Mouse (Mus musculus): ENCODE data around the gene Emg1. TPM values are rescaled to one million over a fixed set of nuclear protein-coding genes. Genes with fewer than 3 reads are reported as not detected.
"Not testable (repeated sequence)": the region's sequence is repeated elsewhere in the genome, so short reads cannot be mapped to it uniquely, and the experiment has no call there.

Emg1 gene
- polyA plus RNA-seq, 1 experiment = 118 TPM

GRCm38 (mm10) chr6:124685606-124686386 lies 26.2 kb downstream of the Emg1 start:
- Histone ChIP-seq H3K36me3 (ENCODE audit: control insufficient read depth, insufficient read depth, low read length, poor library complexity, severe bottlenecking) (no peaks in the 10 kb centered on the region), H3K4me3 (ENCODE audit: low read depth, low read length) (no peak overlapping the region), H3K27me3 (ENCODE audit: control insufficient read depth, insufficient read depth, low read length, poor library complexity, severe bottlenecking) (no peaks in the 10 kb centered on the region), H3K9ac (ENCODE audit: low read depth, poor library complexity, severe bottlenecking) (no peak overlapping the region), H3K27ac (ENCODE audit: insufficient read depth, low read length) (no peak overlapping the region), H3K4me1 (ENCODE audit: control insufficient read depth, insufficient read depth, low read length) (peaks cover 1% of the 10 kb centered on the region), H3K9me3 (replicated peaks; ENCODE audit: control insufficient read depth, insufficient read depth, low read length, poor library complexity, severe bottlenecking) (no peaks in the 10 kb centered on the region)
- TF ChIP-seq CTCF (IDR thresholded peaks at IDR 0.05; ENCODE audit: low read depth, low read length) (no peak), POLR2A (IDR thresholded peaks at IDR 0.05; ENCODE audit: insufficient read depth, low read length) (no peak), EP300 (IDR thresholded peaks at IDR 0.05; ENCODE audit: insufficient read depth, low read depth, low read length) (no peak)

DNA sequence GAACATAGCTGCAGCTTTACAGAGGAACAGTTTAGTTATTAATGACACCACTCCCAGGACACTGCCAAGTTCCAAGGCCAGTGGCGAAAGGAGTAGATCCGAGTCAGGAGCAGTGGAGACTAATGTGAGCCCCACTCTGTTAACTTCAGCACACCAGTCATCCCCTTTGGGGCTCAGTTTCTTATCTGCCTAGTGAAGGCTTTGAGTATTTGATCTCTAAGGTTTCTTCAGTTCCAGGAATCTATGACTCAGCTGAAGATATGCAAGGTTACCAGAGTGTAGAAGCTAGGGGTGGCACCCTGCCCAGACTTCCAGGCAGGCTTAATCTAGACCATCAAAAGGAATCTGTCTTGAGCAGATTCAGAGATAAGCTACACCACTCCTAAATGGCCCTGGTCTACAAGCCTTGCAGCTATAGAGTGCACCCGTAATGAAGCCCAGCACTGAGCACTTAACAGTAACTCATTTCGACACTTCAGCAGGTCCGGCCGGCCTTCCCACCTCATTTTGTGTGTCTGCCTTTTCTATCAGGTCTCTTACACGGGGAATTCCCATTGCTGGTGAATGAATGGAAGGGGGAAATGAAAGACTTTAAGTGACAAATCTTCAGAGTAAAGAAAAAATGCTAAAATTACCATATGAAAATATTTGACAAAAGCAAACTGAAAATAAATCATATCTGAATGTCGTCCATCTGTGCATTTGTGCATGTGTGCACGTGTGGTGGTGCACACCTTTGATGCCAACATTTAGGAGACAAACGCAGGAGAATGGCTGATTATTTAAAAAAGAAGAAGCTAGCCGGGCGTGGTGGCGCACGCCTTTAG lies 28.2 kb downstream of the Emg1 start:
- H3K4me1 ChIP-seq (ENCODE audit: control insufficient read depth, insufficient read depth, low read length) = peaks cover 1% of the 10 kb centered on the region
- H3K36me3 ChIP-seq (ENCODE audit: control insufficient read depth, insufficient read depth, low read length, poor library complexity, severe bottlenecking) = no peaks in the 10 kb centered on the region
- H3K27ac ChIP-seq (ENCODE audit: insufficient read depth, low read length) = no peak overlapping the region
- H3K9me3 ChIP-seq (replicated peaks; ENCODE audit: control insufficient read depth, insufficient read depth, low read length, poor library complexity, severe bottlenecking) = no peaks in the 10 kb centered on the region
- H3K4me3 ChIP-seq (ENCODE audit: low read depth, low read length) = no peak overlapping the region
- TF ChIP-seq EP300 (IDR thresholded peaks at IDR 0.05; ENCODE audit: insufficient read depth, low read depth, low read length) = no peak
- no peak for TF ChIP-seq CTCF (IDR thresholded peaks at IDR 0.05; ENCODE audit: low read depth, low read length)
- TF ChIP-seq POLR2A (IDR thresholded peaks at IDR 0.05; ENCODE audit: insufficient read depth, low read length) = no peak
- no peak overlapping the region for H3K9ac ChIP-seq (ENCODE audit: low read depth, poor library complexity, severe bottlenecking)
- H3K27me3 ChIP-seq (ENCODE audit: control insufficient read depth, insufficient read depth, low read length, poor library complexity, severe bottlenecking) = no peaks in the 10 kb centered on the region

GRCm38 (mm10) chr6:124682291-124682690 lies 29.7 kb downstream of the Emg1 start:
- H3K4me3 ChIP-seq (ENCODE audit: low read depth, low read length); H3K9ac ChIP-seq (ENCODE audit: low read depth, poor library complexity, severe bottlenecking); H3K27me3 ChIP-seq (ENCODE audit: control insufficient read depth, insufficient read depth, low read length, poor library complexity, severe bottlenecking); H3K9me3 ChIP-seq (replicated peaks; ENCODE audit: control insufficient read depth, insufficient read depth, low read length, poor library complexity, severe bottlenecking); H3K36me3 ChIP-seq (ENCODE audit: control insufficient read depth, insufficient read depth, low read length, poor library complexity, severe bottlenecking); H3K27ac ChIP-seq (ENCODE audit: insufficient read depth, low read length); H3K4me1 ChIP-seq (ENCODE audit: control insufficient read depth, insufficient read depth, low read length): not testable (repeated sequence)

GRCm38 (mm10) chr6:124679486-124679885 lies 32.5 kb downstream of the Emg1 start:
- no peak overlapping the region for H3K27ac ChIP-seq (ENCODE audit: insufficient read depth, low read length)
- no peaks in the 10 kb centered on the region; the same call in 1 of the 2 replicates for H3K36me3 ChIP-seq (ENCODE audit: control insufficient read depth, insufficient read depth, low read length, poor library complexity, severe bottlenecking)
- H3K9me3 ChIP-seq (replicated peaks; ENCODE audit: control insufficient read depth, insufficient read depth, low read length, poor library complexity, severe bottlenecking) = no peaks in the 10 kb centered on the region
- H3K4me1 ChIP-seq (ENCODE audit: control insufficient read depth, insufficient read depth, low read length) = peaks cover 6% of the 10 kb centered on the region
- H3K4me3 ChIP-seq (ENCODE audit: low read depth, low read length) = no peak overlapping the region
- no peak for TF ChIP-seq POLR2A (IDR thresholded peaks at IDR 0.05; ENCODE audit: insufficient read depth, low read length)
- no peak for TF ChIP-seq CTCF (IDR thresholded peaks at IDR 0.05; ENCODE audit: low read depth, low read length)
- TF ChIP-seq EP300 (IDR thresholded peaks at IDR 0.05; ENCODE audit: insufficient read depth, low read depth, low read length) = no peak
- H3K27me3 ChIP-seq (ENCODE audit: control insufficient read depth, insufficient read depth, low read length, poor library complexity, severe bottlenecking) = no peaks in the 10 kb centered on the region
- no peak overlapping the region for H3K9ac ChIP-seq (ENCODE audit: low read depth, poor library complexity, severe bottlenecking)

GRCm38 (mm10) chr6:124678769-124679168 lies 33.2 kb downstream of the Emg1 start:
- H3K9me3 ChIP-seq (replicated peaks; ENCODE audit: control insufficient read depth, insufficient read depth, low read length, poor library complexity, severe bottlenecking) = no peaks in the 10 kb centered on the region
- H3K4me3 ChIP-seq (ENCODE audit: low read depth, low read length) = no peak overlapping the region
- H3K36me3 ChIP-seq (ENCODE audit: control insufficient read depth, insufficient read depth, low read length, poor library complexity, severe bottlenecking) = no peaks in the 10 kb centered on the region; the same call in 1 of the 2 replicates
- H3K27ac ChIP-seq (ENCODE audit: insufficient read depth, low read length) = no peak overlapping the region
- H3K4me1 ChIP-seq (ENCODE audit: control insufficient read depth, insufficient read depth, low read length) = peaks cover 7% of the 10 kb centered on the region
- H3K9ac ChIP-seq (ENCODE audit: low read depth, poor library complexity, severe bottlenecking) = no peak overlapping the region
- TF ChIP-seq EP300 (IDR thresholded peaks at IDR 0.05; ENCODE audit: insufficient read depth, low read depth, low read length) = no peak
- no peak for TF ChIP-seq CTCF (IDR thresholded peaks at IDR 0.05; ENCODE audit: low read depth, low read length)
- TF ChIP-seq POLR2A (IDR thresholded peaks at IDR 0.05; ENCODE audit: insufficient read depth, low read length) = no peak
- no peaks in the 10 kb centered on the region for H3K27me3 ChIP-seq (ENCODE audit: control insufficient read depth, insufficient read depth, low read length, poor library complexity, severe bottlenecking)

DNA sequence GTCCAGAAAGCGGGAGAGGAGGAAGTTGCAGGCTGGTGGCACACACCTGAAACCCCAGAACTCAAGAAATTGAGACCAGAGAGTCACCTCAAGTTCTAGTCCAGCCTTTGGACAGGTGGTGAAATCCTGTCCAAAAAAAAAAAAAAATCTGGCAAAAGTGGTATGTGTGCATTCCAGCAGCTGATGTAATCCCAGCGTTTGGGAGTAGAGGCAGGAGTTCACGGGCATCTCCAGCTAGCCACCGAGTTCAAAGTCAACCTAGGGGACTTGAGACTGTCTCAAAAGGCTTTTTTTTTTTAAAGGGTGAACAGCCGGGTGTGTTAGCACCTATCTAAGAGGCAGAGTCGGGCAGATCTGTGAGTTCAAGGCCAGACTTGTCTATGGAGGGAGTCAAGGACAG lies 35.8 kb downstream of the Emg1 start:
- Histone ChIP-seq H3K27me3 (ENCODE audit: control insufficient read depth, insufficient read depth, low read length, poor library complexity, severe bottlenecking) (no peaks in the 10 kb centered on the region), H3K9ac (ENCODE audit: low read depth, poor library complexity, severe bottlenecking) (no peak overlapping the region), H3K4me1 (ENCODE audit: control insufficient read depth, insufficient read depth, low read length) (peaks cover 7% of the 10 kb centered on the region), H3K9me3 (replicated peaks; ENCODE audit: control insufficient read depth, insufficient read depth, low read length, poor library complexity, severe bottlenecking) (no peaks in the 10 kb centered on the region), H3K27ac (ENCODE audit: insufficient read depth, low read length) (no peak overlapping the region), H3K36me3 (ENCODE audit: control insufficient read depth, insufficient read depth, low read length, poor library complexity, severe bottlenecking) (no peaks in the 10 kb centered on the region; the same call in 1 of the 2 replicates), H3K4me3 (ENCODE audit: low read depth, low read length) (no peak overlapping the region)
- TF ChIP-seq EP300 (IDR thresholded peaks at IDR 0.05; ENCODE audit: insufficient read depth, low read depth, low read length) (no peak), POLR2A (IDR thresholded peaks at IDR 0.05; ENCODE audit: insufficient read depth, low read length) (no peak), CTCF (IDR thresholded peaks at IDR 0.05; ENCODE audit: low read depth, low read length) (no peak)

All from ES-Bruce4 (cell line).